Mouse (Mus musculus) G1E (cell line): ENCODE measurements around the gene Nthl1.

ENCODE experiments used
- CTCF ChIP-seq: IDR thresholded peaks from 2 replicates; pipeline ENCODE4 v1.5.1; 2012; ENCODE audit warnings: low read depth, low read length, inconsistent platforms, mixed read lengths
- GATA1 ChIP-seq: IDR thresholded peaks from 2 replicates; pipeline ENCODE4 v1.6.1; 2012; ENCODE audit warnings: borderline replicate concordance, low read length, inconsistent platforms, mixed read lengths
- GATA2 ChIP-seq: IDR thresholded peaks from 2 replicates; pipeline ENCODE4 v1.6.1; 2012; ENCODE audit warnings: low read depth, low read length, inconsistent platforms, borderline replicate concordance
- TAL1 ChIP-seq: conservative IDR thresholded peaks from 2 replicates; pipeline ENCODE4 v1.6.1; 2012; ENCODE audit warnings: low read depth, low read length, inconsistent platforms, mixed read lengths

DNA sequence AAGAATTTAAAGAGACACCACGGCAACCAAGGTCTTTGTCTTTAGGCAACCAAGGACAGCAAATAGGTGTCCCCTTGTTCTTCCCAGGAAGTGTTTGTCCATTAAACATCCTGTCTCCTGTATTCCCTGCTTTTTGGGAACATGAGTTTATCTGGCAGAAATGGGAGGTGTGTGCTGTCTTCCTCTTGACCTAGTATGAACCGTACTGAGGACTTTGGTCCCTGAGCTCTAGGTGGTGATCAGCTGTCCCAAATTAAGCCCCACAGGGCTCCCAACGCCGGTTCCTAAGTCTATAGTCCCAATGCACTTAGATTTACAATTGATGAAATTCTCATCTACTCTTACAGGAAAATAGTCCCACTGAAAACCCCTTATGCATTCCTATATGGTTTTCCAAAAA lies 18.3 kb downstream of the Nthl1 start:
- no peak for TF ChIP-seq TAL1
- TF ChIP-seq CTCF: no peak
- no peak for TF ChIP-seq GATA1
- no peak for TF ChIP-seq GATA2
